Mouse (Mus musculus): Measurements from ENCODE around the gene Ccdc36.

Ccdc36 gene

DNA sequence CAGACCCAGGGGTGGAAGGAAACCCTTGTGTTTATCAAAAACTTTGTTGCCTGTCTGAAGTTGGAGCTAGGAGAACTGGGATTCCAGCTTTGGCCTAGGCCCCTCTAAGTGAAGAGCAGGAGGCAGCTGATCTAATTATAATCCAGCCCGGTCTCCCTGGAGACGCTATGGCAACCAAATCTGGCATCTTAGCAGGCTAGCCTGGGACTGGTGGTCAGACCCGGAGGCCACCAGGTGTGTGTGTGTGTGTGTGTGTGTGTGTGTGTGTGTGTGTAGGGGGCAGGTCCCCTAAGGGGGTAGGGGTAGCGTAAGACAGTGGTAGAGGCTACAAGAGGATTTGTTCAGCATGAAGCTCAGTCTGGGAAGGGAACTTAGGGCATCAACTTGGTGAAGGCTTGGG, 21.6 kb upstream of the Ccdc36 start:
- intact Hi-C loops (cut with DNase I): no loop called here

DNA sequence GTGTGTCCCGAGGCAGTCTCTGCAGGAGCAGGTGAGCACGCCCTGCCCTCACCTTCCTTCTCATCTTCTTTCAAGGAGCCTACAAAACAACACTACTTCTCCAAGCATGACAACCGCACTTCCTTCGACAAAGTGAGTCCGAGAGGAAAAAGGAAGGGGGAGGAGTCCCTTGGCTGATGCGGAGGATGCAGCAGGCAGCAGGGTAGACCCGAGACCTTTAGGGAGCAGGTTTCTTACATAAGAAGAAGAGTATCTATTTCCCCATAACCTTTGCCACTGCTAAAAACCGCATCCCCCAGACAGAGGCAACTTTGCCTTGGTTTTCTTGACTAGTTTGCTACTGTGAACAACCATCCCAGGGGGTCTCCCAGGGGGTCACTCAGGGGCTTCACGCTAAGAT, 16.8 kb upstream of the Ccdc36 start:
- intact Hi-C loops (cut with DNase I): no loop called here

DNA sequence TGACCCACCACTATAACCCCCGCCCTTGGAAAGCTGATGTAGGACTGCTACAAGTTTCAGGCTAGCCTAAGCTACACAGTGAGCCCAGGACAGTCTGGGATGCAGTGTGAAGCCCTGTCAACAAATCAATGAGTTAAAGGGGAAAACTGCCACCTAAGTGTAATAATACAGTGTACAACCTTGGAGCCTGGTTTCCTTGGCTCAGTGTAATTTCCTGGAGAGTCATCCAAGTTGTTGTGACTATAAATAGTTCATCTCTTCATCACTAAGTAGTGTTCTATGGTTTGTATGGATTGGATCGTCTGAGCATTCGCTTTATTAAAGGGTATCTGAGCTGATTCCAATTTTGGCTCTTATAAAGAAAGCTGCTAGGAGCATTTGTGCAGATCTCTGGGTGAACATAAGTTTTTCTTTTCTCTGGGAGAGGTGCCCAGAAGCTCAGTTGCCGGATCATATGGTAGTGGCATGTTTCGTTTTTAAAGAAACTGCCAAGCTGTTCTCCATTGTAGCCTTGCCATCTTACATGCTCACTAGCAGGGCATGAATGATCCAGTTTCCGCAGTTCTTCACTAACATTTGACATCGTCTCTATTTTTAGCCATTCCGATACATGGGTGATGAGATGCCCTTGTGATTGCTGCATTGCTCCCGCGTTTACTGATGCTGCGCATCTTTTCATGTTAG, 13.1 kb upstream of the Ccdc36 start:
- intact Hi-C loops (cut with DNase I): no loop called here

DNA sequence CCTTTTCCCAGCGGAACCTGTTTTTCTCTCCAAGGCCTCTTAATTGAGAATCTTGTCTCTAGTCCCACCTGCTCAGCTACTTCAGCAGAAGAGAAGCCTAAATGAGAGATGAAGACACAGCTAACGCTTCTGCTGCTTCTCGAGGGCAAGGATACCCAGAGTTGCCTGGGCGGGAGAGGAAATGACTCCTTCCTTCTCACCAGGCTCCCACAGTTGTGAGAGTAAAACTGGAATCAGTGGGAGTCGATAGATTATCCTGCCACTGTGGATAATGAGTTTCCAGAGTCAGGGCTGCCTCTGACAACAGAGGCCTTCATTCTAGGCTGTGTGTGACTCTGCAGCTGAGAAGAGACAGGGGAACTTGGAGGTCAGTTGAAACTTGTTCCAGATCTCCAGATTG, 12.2 kb upstream of the Ccdc36 start:
- intact Hi-C loops (cut with DNase I): no loop called here

DNA sequence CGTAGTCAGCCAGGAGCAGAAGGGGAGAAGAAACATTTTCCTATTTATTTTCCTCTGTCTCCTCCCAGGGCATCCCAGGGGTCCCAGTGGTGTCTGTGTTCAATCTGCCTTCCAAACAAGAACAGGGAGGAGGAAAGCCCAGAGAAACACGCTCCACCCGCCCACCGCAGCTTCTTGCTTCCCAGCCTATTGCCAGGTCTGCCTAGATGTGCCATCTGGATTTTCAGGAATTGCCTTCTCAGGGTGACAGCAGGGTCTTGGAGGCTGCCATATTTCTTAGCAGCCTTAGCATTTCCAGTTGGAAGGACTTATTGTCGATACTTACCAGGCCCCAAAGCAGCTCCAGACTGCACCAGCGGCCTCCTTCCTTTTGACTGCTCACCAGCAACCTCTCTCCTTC, 10.9 kb upstream of the Ccdc36 start:
- intact Hi-C loops (cut with DNase I): no loop called here

DNA sequence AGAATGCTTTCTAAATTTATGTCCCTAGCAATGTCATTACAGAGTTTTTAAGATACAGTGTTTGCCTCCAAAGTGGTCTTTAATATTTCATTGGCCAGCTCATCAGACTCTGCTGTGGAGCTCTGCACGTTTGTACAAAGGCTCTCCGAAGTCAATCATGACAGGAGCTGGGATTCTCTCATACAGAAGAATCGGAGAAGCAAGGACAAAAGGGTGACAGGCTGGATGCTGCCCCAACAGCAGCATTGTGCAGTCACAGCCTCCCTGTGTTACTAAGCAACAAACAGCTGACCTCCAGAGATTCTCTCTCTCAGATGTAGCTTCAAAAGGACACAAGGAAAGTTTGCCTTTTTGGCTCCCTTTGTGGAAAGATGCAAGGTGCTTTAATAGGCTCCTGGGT, 7.9 kb upstream of the Ccdc36 start, which contains the start of gene BC048562:
Gene BC048562, plus strand, starts transcription at position 301 of the 400 bp plus-strand sequence.
- intact Hi-C loops (cut with DNase I): no loop called here

DNA sequence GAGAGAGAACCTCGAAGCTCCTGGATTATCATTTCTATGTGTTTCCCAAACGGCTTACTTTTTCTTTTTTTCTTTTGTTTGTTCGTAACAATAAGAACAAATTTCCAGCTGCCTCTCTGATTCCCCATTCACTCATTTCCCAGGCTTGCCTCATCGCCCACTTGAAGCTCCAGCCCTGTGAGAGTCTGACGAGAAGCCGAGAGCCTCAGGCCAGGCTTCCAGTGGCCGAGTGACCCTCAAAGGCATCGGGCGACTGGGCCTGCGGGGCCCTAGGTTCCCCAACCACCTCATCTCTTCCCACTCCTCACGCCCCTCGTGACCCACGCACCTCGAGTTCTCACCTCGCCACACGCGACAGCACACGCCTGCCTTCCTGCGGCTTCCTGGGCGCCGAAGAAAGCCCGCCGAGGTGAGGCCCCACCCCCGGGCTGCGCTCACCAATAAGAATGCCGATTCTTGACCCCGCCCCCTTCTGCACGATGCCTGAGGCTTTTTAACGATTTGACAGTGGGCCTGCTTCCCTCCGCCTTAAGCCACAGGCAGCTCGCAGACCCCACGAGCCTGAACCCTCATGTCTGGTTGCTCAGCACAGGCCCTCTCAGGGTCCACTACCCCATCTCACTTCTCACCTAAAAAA, 3.3 kb upstream of the Ccdc36 start:
- intact Hi-C loops (cut with DNase I): no loop called here

DNA sequence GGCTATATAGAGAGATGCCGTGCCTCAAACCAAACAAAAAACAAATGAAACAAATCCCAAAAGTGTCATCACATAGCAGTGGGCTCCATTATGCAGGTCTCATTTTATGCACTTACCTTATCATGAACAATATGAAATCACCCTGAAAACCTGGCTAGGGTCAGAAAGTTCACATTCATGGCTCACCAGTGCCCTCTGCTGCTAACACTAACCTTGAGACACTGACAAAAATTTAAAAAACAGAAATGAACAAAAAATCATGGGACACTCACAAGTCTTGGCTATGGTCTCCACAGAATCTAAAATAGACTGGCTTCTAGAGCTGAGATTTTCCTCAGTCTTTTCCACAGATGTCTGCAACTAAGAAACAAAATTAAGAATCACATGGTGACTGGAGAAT, 16.1 kb downstream of the Ccdc36 start:
- intact Hi-C loops (cut with DNase I): no loop called here

DNA sequence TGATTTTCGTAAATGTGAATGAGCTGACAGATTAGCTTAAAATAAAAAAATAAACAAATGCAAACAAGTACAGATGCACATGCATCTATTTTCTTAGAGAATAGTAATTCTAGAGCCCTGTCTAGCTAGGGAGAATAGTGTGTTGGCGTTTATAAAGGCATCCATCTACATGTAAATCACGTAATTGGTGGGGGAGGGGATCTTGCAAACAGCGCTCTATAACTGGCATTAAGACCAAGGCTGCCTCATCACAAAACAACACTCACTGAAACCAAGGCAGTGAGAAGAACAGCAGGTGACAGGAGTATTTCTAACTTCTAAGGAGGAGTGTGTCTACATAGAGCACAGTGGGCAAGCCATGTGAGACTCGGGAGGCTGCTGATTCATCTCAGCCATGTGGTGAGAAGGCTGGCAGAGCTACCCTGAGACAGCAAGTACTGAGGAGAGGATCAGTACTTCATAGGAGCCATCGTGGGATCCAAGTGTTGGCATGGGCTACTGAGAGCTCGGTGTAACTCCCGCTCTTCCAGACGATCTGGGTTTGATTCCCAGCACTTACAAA, 16.8 kb downstream of the Ccdc36 start:
- intact Hi-C loops (cut with DNase I): no loop called here

DNA sequence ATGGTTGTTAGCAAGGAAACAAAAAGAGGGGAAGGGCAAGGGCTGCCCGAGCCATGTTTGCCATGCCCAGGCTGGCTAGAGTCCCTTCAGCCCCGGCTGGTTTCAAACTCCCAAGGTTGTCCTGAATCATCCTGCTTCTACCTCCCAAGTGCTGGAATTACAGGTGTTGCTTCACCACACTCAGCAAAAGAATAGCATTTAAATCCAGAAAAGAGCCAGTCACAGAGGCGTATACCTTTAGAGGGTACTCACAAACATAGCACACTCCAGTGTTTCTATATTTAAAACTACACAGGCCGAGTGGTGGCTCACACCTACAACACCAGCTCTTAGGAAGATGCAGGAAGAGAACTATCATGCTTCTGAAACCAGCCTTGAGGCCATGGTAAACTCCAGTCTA, 18.7 kb downstream of the Ccdc36 start:
- intact Hi-C loops (cut with DNase I): no loop called here

DNA sequence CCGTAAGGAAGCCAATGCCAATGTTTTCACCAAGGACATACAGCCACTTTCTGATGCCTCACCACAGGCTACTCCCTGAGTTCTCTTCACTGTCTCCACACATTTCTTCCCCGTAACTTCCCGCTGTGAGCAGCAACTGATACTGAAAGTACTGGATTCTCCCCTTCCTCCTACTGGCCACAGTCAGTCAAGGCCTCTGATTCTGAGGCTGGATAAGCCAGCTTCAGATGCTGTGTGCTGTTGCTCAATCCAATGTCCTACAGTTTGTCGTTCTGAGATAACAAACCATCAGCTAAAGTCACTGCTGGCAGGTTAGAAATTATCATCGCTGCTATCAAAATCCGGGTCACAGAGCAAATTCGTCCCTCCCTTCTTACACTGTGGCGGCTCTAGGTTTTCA, 23.8 kb downstream of the Ccdc36 start:
- intact Hi-C loops (cut with DNase I): no loop called here

DNA sequence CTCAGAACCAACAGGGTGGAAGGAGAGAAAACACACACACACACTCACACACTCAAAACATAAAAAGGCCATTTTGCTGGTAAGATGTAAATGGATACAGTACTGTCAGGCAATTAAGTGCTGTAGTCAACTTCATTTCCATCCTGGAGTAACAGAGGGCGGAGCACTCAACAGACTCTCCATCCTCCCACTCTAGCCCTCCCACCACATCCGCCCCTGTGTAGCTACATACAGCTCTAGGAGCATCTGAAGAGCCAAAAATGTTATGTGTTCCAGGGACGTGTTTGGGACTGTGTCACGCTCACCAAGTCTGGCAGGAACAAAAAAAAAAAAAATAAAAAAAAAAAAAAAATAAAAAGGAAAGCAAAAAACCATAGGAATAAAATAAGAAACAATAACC, 25.2 kb downstream of the Ccdc36 start:
- intact Hi-C loops (cut with DNase I): no loop called here

DNA sequence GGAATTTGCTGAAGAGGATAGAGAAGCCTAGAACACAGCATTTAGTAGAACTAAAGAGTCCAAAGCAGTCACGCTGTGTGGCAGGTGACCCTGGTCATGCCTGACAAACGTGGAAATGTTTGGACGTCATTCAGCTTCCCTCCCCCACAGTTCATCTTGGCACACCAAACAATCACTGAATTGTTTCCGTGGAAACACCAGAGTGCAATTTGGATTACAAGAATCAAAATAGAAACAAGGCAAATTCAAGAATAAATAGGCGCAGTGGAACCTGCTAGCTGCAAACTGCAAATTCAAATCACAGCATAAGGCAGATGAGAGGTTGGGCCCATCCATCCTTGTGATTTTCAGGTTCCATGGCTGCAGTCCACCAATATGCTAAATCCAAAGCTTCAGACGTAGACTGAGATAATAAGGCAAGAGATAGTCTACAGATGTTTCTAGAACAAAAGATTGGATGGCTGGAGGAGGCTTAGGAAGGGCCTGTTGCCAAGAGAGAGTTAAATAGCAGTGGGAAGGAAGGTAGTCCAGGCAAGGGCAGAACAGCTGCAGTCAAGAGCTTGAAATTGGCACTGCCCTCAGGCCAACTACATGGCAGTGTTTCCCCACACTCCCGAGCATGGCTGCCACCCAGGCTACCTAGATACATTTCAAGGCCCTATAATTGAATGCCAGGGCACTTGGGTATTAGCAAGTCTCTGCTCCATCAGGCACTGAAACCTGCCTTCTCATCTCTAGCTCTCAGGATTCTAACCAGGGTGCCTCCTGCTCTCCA, 26.9 kb downstream of the Ccdc36 start:
- intact Hi-C loops (cut with DNase I): no loop called here

DNA sequence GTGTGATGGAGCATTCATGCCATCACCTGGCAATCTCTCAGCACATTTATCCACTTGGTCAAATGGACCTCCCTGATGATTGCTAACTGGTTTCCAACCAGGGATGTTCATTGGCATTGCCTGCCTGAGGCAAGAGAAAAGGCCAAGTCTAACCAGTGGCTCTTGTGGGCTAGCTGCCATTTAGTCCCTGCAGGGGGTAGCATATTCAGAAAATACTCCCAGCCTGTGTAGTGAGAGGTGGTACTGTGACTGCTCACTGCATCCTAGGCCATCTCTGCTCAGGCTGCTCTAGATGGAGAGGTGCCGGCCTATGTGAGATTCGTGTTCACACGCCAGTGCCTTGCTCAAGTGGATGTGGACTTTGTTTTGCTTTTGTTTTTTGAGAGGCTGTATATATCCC, 30.0 kb downstream of the Ccdc36 start:
- intact Hi-C loops (cut with DNase I): no loop called here

DNA sequence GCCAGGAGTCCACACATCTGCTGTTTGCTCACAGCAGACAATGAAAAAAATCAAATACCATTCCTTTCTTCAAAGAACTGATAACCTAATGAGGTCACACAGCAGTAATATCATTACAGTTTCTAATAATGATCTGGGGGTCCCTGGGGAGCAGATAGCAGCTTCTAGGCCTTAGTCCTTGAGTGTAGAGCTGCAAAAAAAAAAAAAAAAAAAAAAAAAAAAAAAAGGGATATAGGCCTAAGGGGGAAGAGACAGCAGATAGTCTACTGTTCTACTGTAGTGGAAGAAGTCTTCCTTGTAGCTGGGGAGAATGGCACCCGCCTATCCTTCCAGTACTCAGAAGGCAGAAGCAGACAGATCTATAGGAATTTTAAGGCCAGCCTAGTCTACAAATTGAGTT, 32.9 kb downstream of the Ccdc36 start:
- intact Hi-C loops (cut with DNase I): no loop called here

DNA sequence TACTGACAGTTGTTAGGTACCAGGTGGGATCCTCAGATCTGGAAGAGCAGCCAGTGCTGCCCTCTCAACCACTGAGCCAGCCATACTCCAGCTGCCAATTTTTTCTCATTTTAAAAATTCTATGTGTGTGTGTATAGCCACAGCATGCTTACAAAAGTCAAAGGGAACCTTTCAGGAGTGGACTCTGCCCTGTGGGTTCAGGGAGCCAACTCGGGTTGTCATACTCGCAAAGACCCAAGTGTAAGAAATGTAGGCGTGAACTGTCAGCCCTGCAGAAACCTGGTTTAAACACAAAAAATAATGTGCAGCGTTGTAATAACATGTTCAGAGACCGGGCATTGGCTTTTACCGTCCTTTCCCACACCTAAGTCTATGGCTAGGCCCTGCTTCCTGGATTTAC, 34.1 kb downstream of the Ccdc36 start:
- intact Hi-C loops (cut with DNase I): no loop called here

DNA sequence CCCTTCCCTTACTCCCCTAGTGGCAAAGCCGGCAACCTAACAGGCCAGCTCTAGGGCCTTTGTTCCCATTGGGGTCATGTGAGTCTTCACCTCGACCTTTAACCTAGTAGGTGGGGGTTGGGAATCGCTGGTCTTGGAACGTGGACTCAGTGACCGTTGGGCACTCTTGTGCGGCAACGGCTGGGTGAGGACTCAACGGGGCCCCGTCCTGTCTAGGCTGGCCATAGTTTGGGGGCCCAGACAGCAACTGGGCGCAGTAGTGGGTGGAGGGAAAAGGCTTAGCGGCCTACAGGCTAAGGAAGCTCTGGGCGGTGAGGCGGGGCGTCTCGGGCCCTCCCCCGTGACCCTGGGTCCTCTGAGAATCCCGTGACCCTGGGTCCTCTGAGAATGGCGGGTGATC, 35.6 kb downstream of the Ccdc36 start, which contains the start of gene 1700102P08Rik:
Gene 1700102P08Rik, plus strand, starts transcription at position 130 of the 400 bp plus-strand sequence.
- intact Hi-C loops (cut with DNase I): no loop called here

DNA sequence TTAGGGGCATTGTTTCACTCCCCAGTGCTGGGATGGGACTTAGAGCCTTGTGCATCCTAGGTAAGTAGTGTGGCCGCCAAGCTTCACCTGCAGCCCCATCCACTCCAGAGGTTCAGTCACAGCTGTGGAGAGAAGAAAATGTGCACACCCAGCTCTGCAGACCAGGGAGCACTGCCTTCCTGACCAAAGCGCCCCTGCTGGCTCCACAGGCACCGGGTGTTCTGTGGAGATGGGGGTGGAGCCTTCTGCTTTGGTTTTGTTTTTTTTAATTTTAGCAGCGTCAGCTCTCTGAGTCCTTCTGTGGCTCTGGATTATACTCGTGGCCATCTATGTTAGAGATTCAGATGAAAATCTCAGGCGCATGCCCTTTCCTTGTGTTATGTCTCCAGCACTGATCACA, 39.1 kb downstream of the Ccdc36 start:
- intact Hi-C loops (cut with DNase I): no loop called here

DNA sequence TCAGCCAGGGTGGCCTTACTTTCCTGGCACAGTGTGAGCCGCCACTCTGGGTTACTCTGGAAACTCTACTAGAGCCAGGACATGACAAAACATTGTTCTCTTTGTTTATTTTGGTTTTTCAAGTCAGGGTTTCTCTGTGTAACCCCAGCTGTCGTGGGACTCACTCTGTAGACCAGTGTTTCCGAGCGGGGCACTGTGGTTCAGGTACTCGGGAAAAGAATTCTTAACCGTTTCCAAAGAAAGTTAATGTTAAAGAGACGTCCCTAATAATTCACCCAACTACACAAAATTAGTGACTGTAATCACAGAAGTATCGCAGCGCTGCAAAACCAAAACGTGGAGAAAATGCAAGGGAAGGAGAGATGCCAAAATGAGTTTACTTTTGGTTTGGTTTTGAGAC, 39.7 kb downstream of the Ccdc36 start:
- intact Hi-C loops (cut with DNase I): no loop called here

DNA sequence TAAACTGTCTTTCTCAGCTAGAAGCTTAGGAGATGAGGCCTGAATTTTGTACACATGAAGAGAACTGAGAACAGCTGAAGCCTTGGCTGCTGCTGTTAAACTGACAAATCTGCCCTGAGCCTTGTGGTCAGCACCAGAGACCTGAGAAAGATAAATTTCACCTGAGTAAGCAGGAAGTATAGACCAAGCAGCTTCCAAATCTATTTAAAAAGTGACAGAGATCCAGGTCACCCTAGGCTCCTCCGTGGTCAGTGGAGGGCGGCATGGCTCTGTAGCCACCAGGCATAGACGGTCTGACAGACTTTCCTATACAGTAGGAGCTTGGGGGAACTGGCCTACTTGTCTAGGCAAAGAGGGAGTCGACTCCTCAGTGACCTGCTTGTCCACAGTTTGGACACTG, 41.5 kb downstream of the Ccdc36 start:
- intact Hi-C loops (cut with DNase I): no loop called here

DNA sequence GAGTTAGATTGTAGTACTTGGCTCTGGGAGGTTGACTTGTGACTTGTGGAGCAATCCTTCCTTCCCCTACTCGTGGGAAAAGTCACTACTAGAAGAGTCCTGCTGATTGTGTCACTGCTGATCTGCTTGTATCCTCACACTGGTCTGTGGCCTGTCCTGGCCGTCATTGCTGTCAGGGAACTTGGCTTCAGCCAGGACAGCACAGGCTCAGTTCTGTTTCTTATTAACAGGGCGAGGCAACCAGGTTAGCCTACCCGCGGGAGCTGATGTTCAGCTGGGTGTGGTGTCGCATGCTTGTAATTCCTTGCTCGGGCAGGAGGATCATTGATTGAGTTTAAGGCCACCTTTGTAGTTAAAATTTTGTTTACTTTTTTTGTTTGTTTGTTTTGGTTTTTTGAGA, 43.3 kb downstream of the Ccdc36 start:
- intact Hi-C loops (cut with DNase I): no loop called here

DNA sequence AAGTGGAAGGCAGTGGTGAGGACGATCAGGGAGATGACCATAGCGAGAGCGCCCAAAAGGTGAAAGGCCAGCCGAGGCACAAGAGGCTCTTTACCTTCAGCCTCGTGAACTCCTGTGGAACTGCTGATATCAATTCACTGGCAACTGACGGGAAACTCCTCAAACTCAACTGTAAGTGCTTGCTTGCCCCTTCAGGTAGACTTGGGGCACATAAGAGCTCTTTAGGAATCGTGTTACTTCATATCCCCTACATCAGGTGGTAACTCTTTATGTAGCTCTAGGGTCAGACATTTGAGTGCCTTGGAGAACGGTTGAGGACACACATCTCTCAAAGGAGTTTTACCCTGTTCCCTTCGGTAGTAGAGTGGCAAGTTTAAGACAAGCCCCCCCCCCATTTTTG, 46.9 kb downstream of the Ccdc36 start:
- intact Hi-C loops (cut with DNase I): no loop called here

Measured in adrenal gland (tissue).